ENCODE assay signal across 8 mouse cellular contexts in genomic region chr13:58115227-58115626, GRCm38 (mm10). TPM values are rescaled to one million over a fixed set of nuclear protein-coding genes. Genes with fewer than 3 reads are reported as not detected.
DNase-seq lines count a peak whose midpoint lies in the region; ATAC-seq and TF ChIP-seq lines count a peak whose summit lies in the region.
"Had no signal": no experiment of that assay in that cellular context is flagged by ENCODE, and none has a peak within 500 bp of the region (broad histone marks: within the 10 kb centered on the region; RNA-seq: fewer than 3 reads in every experiment).

No protein-coding gene starts in this region.

- no peak overlapping the region for H3K9ac ChIP-seq in heart, embryonic 12.5 days
- H3K9ac ChIP-seq: embryonic facial prominence, embryonic 12.5 days had no signal

- H3K4me3 ChIP-seq in heart, embryonic 12.5 days, result no peak overlapping the region
- H3K4me3 ChIP-seq: embryonic facial prominence, embryonic 12.5 days had no signal

- no peak overlapping the region for H3K27ac ChIP-seq in heart, embryonic 12.5 days (ENCODE audit: poor library complexity, severe bottlenecking)
- H3K27ac ChIP-seq: embryonic facial prominence, embryonic 12.5 days had no signal

- TF ChIP-seq CTCF in Patski (IDR thresholded peaks at IDR 0.05), result no peak

- in situ Hi-C loops in Patski (cut with MboI; ENCODE audit: low pct_unique_long_range_greater_than_20kb), result loop anchor here (10.0 kb wide), 1 partner anchor 110 kb away; no protein-coding TSS in a partner anchor

- no peaks in the 10 kb centered on the region for H3K36me3 ChIP-seq in heart, embryonic 12.5 days
- H3K36me3 ChIP-seq: embryonic facial prominence, embryonic 12.5 days had no signal

- no peaks in the 10 kb centered on the region for H3K27me3 ChIP-seq in Patski
- H3K27me3 ChIP-seq in heart, embryonic 12.5 days (replicated peaks), result no peaks in the 10 kb centered on the region
- H3K27me3 ChIP-seq: embryonic facial prominence, embryonic 12.5 days had no signal

- WGBS in heart, embryonic 12.5 days, result 28% methylated on average over 13 of the region's 13 CpGs

- H3K4me1 ChIP-seq in heart, embryonic 12.5 days (replicated peaks), result peaks cover 18% of the 10 kb centered on the region

- POLR2A ChIA-PET in Patski (lab: Charles Lee), result no interaction called here

- peak; percentile 20 for ATAC-seq in Patski
- ATAC-seq in heart, embryonic 12.5 days (ENCODE audit: insufficient number of reproducible peaks, low FRiP score), result peak; percentile 65

- CTCF ChIA-PET in Patski (lab: Charles Lee), result interaction anchor here (1.1 to 1.3 kb wide), 2 partner anchors 11 to 103 kb away, joined by 3 read pairs; no protein-coding TSS in a partner anchor

- H3K4me2 ChIP-seq in heart, embryonic 12.5 days, result 0 out of 2 replicates have a peak overlapping the region, but pooled peaks have one; percentile 6
- H3K4me2 ChIP-seq: embryonic facial prominence, embryonic 12.5 days had no signal

- no peaks in the 10 kb centered on the region for H3K9me3 ChIP-seq in heart, embryonic 12.5 days (replicated peaks)
- H3K9me3 ChIP-seq: embryonic facial prominence, embryonic 12.5 days had no signal

- no peak for DNase-seq in Patski (ENCODE audit: low read depth, low spot score)
- DNase-seq in kidney, postnatal 14 days, result peak; percentile 81
- peak; percentile 74 for DNase-seq in lung, postnatal 36 days
- DNase-seq in layer of hippocampus, postnatal 10 days (ENCODE audit: low spot score in 2 of 2), result no peak
- DNase-seq in left cerebral cortex, adult 8-10 months (ENCODE audit: low spot score in 2 of 2), result no peak
- no peak for DNase-seq in thymus, postnatal 0 days (ENCODE audit: low spot score)

RNA-seq across cellular contexts. Expression of gene Klhl3, which starts 1.8 kb away (rescaled TPM):
- polyA plus RNA-seq in Patski (2021), result 0.35 TPM
- 4.4 and 4.5 TPM in 2 replicates for polyA plus RNA-seq in heart, embryonic 12.5 days (2016; fragmentation: Nextera tagmentation; extraction: Ambion mirVana)
- total RNA-seq in layer of hippocampus, postnatal 10 days (2021), result 10 to 100 TPM; 25.0 to 27.8 TPM
- total RNA-seq in left cerebral cortex, adult 8-10 months (2022), result 10 to 100 TPM; 24.6 to 30.1 (median 26.5) TPM
- polyA plus RNA-seq in thymus, postnatal 0 days (2015; fragmentation: Nextera tagmentation; extraction: Ambion mirVana), result 1.4 and 1.8 TPM in 2 replicates

RNA-seq across cellular contexts. Expression of gene Hnrnpa0, which starts 13.1 kb away (rescaled TPM):
- 159 TPM for polyA plus RNA-seq in Patski (2021)
- polyA plus RNA-seq in heart, embryonic 12.5 days (2016; fragmentation: Nextera tagmentation; extraction: Ambion mirVana), result 21.6 and 21.8 TPM in 2 replicates
- total RNA-seq in layer of hippocampus, postnatal 10 days (2021), result 100 to 1,000 TPM; 170 to 173 TPM
- 100 to 1,000 TPM; 113 to 127 (median 121) TPM for total RNA-seq in left cerebral cortex, adult 8-10 months (2022)
- 41.9 and 52.6 TPM in 2 replicates for polyA plus RNA-seq in thymus, postnatal 0 days (2015; fragmentation: Nextera tagmentation; extraction: Ambion mirVana)

RNA-seq across cellular contexts. Expression of gene Idnk, which starts 42.2 kb away (rescaled TPM):
- polyA plus RNA-seq in Patski (2021), result 29.4 TPM
- polyA plus RNA-seq in heart, embryonic 12.5 days (2016; fragmentation: Nextera tagmentation; extraction: Ambion mirVana), result 25.4 and 28.9 TPM in 2 replicates
- total RNA-seq in layer of hippocampus, postnatal 10 days (2021), result 10 to 100 TPM; 29.2 to 33.3 TPM
- total RNA-seq in left cerebral cortex, adult 8-10 months (2022), result 10 to 100 TPM; 25.9 to 29.9 (median 28.5) TPM
- polyA plus RNA-seq in thymus, postnatal 0 days (2015; fragmentation: Nextera tagmentation; extraction: Ambion mirVana), result 109 and 117 TPM in 2 replicates

Comparison
In these comparisons a context has a peak if more than half of its experiments do, and no peak if none do; other contexts are left out.
1. DNase-seq: peak in kidney, postnatal 14 days (single experiment) and lung, postnatal 36 days (single experiment); none in Patski (single experiment), layer of hippocampus, postnatal 10 days (0 of 2), left cerebral cortex, adult 8-10 months (0 of 2) and thymus, postnatal 0 days (single experiment).